Mouse (Mus musculus): ENCODE results near the gene Gm21698. TPM values are rescaled to one million over a fixed set of nuclear protein-coding genes. Genes with fewer than 3 reads are reported as not detected.

The Gm21698 gene
- polyA plus RNA-seq (2012; rRNA removed) = 0.06 and 0.15 TPM in 2 replicates

GRCm38 (mm10) chr5:25988550-25988949 is at the start of gene Gm21698:
TSS of gene Gm21698 (minus strand) at chr5:25988650.

GRCm38 (mm10) chr5:26022816-26023215 is 34.4 kb upstream of the Gm21698 start, which contains the start of gene Gm5862:
TSS of gene Gm5862 (minus strand) at chr5:26022916.

GRCm38 (mm10) chr5:26004698-26005097 is 16.2 kb upstream of the Gm21698 start, which contains the start of gene Gm1979:
TSS of gene Gm1979 (minus strand) at chr5:26004798.

GRCm38 (mm10) chr5:25972563-25972962 is 15.9 kb downstream of the Gm21698 start, which contains the start of gene Gm21680:
TSS of gene Gm21680 (minus strand) at chr5:25972663.

DNA sequence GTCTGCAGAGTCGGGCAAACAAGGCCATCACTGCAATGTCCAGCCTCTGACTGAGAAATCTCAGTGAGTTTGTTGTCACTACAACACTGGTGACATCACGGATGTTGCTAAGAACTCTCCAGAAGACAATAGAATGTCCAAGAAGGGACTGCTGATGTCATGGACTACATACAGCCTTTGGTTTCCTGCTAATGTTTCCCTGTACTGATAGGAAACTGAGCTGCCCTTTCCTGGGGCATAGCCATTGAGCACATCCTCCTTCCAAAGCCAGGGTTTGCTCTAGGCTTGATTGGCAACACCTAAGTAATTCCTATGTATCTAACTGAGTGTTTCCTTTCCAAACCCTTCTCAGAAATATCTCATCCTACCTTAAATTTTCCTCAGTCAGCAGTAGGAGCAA is 34.1 kb downstream of the Gm21698 start, which contains the start of gene Gm21671:
TSS of gene Gm21671 (minus strand) at position 101 of the 400 bp plus-strand sequence.

GRCm38 (mm10) chr5:25942281-25942680 is 46.2 kb downstream of the Gm21698 start, which contains the start of gene Gm21663:
TSS of gene Gm21663 (minus strand) at chr5:25942381.

Other genes starting within 250 kb of the Gm21698 start
- 17.0 and 22.3 TPM in 2 replicates for gene Actr3b, start 228.7 kb downstream of the Gm21698 start, polyA plus RNA-seq (2012; rRNA removed)
- gene Gm21663, start 46.3 kb downstream of the Gm21698 start, polyA plus RNA-seq (2012; rRNA removed) = 0.06 TPM in 1 of 2 replicates, not detected in the other
- gene Gm21671, start 34.2 kb downstream of the Gm21698 start, polyA plus RNA-seq (2012; rRNA removed) = 0.15 TPM in 1 of 2 replicates, not detected in the other
- not detected in 2 replicates for gene Gm21680, start 16.0 kb downstream of the Gm21698 start, polyA plus RNA-seq (2012; rRNA removed)
- gene Gm1979, start 16.1 kb upstream of the Gm21698 start, polyA plus RNA-seq (2012; rRNA removed) = 0.09 and 0.14 TPM in 2 replicates
- gene Gm5862, start 34.3 kb upstream of the Gm21698 start, polyA plus RNA-seq (2012; rRNA removed) = not detected in 2 replicates
- gene Speer4a, start 50.9 kb upstream of the Gm21698 start, polyA plus RNA-seq (2012; rRNA removed) = 0.26 and 0.29 TPM in 2 replicates
- gene Gm7347, start 69.9 kb upstream of the Gm21698 start, polyA plus RNA-seq (2012; rRNA removed) = 0.09 TPM in 1 of 2 replicates, not detected in the other
- gene Gm10471, start 100.6 kb upstream of the Gm21698 start, polyA plus RNA-seq (2012; rRNA removed) = 0.08 TPM in 1 of 2 replicates, not detected in the other
- 0.07 TPM in 1 of 2 replicates, not detected in the other for gene 5031410I06Rik, start 116.7 kb upstream of the Gm21698 start, polyA plus RNA-seq (2012; rRNA removed)
- not detected in 2 replicates for gene Gm10220, start 132.8 kb upstream of the Gm21698 start, polyA plus RNA-seq (2012; rRNA removed)